Mouse (Mus musculus): ENCODE measurements around the gene 4930435E12Rik.

- TF ChIP-seq CTCF (IDR thresholded peaks at IDR 0.05; ENCODE audit: insufficient read depth, low read length) (no peak), POLR2A (IDR thresholded peaks at IDR 0.05; ENCODE audit: borderline replicate concordance, extremely low read depth, low read depth, low read length) (no peak)
These were observed 39.5 kb downstream of the 4930435E12Rik start for GRCm38 (mm10) chr16:38789016-38789415.

All from lung, adult 2 months (tissue).